Mouse (Mus musculus) G1E (cell line): Measurements from ENCODE around the gene Stx8. TPM values are rescaled to one million over a fixed set of nuclear protein-coding genes. Genes with fewer than 3 reads are reported as not detected.
A peak's percentile ranks its signal among the peaks of the same experiment; 100 is the strongest.

Experiments
- ATAC-seq: 2 replicates; pipeline ENCODE4 v1.8.0; 2016; ENCODE audit warnings: mild to moderate bottlenecking; ENCODE audit not compliant: insufficient number of reproducible peaks, poor library complexity, low FRiP score, severe bottlenecking; ENCODE audit errors: extremely low read depth
- DNase-seq: peaks from one replicate; pipeline ENCODE4 v3.0.0; 2012; ENCODE audit warnings: low spot score
- H3K27me3 ChIP-seq: 2 replicates; pipeline ENCODE4 v1.6.1; 2012; ENCODE audit warnings: mild to moderate bottlenecking, low read length, inconsistent platforms; ENCODE audit not compliant: insufficient read depth
- H3K36me3 ChIP-seq: replicated peaks from 2 replicates; pipeline ENCODE3; 2012; ENCODE audit warnings: mild to moderate bottlenecking, inconsistent platforms
- H3K4me1 ChIP-seq: 2 replicates; pipeline ENCODE4 v1.6.1; 2012; ENCODE audit warnings: low read depth, low read length, inconsistent platforms, mixed read lengths; ENCODE audit not compliant: insufficient read depth
- H3K4me3 ChIP-seq: 2 replicates; pipeline ENCODE4 v1.5.1; 2012; ENCODE audit warnings: low read depth, mild to moderate bottlenecking, inconsistent platforms, low read length, moderate library complexity, mixed read lengths
- H3K9me3 ChIP-seq: replicated peaks from 2 replicates; pipeline ENCODE4 v1.6.1; 2012; ENCODE audit warnings: inconsistent platforms
- CTCF ChIP-seq: IDR thresholded peaks from 2 replicates; pipeline ENCODE4 v1.5.1; 2012; ENCODE audit warnings: low read depth, low read length, inconsistent platforms, mixed read lengths
- GATA1 ChIP-seq: IDR thresholded peaks from 2 replicates; pipeline ENCODE4 v1.6.1; 2012; ENCODE audit warnings: borderline replicate concordance, low read length, inconsistent platforms, mixed read lengths
- GATA2 ChIP-seq: IDR thresholded peaks from 2 replicates; pipeline ENCODE4 v1.6.1; 2012; ENCODE audit warnings: low read depth, low read length, inconsistent platforms, borderline replicate concordance
- POLR2AphosphoS5 ChIP-seq: IDR thresholded peaks from 2 replicates; pipeline ENCODE4 v1.6.1; 2012; ENCODE audit warnings: low read depth, low read length, inconsistent platforms; ENCODE audit not compliant: insufficient replicate concordance
- TAL1 ChIP-seq: conservative IDR thresholded peaks from 2 replicates; pipeline ENCODE4 v1.6.1; 2012; ENCODE audit warnings: low read depth, low read length, inconsistent platforms, mixed read lengths
- polyA plus RNA-seq: library from polyadenylated mRNA; stranded (reverse); fragments of >175 nt; gene quantifications from 2 replicates; pipeline ENCODE4 v1.2.3, GENCODE M21; 2012
- total RNA-seq, 2 experiments: library from RNA; stranded (forward) in 1 of 2; stranded (reverse) in 1 of 2; fragments of 200-1000 nt in 1 of 2; fragments of >200 nt in 1 of 2; fragmentation: Nextera tagmentation in 1 of 2; gene quantifications; 2 replicates each; pipeline ENCODE4 v1.2.3; 2014 to 2017

The Stx8 gene
- total RNA-seq (2014; fragmentation: Nextera tagmentation) (53.1 and 62.2 TPM in 2 replicates), total RNA-seq (2017) (34.7 and 40.1 TPM in 2 replicates), polyA plus RNA-seq (1.6 and 2.1 TPM in 2 replicates)

DNA sequence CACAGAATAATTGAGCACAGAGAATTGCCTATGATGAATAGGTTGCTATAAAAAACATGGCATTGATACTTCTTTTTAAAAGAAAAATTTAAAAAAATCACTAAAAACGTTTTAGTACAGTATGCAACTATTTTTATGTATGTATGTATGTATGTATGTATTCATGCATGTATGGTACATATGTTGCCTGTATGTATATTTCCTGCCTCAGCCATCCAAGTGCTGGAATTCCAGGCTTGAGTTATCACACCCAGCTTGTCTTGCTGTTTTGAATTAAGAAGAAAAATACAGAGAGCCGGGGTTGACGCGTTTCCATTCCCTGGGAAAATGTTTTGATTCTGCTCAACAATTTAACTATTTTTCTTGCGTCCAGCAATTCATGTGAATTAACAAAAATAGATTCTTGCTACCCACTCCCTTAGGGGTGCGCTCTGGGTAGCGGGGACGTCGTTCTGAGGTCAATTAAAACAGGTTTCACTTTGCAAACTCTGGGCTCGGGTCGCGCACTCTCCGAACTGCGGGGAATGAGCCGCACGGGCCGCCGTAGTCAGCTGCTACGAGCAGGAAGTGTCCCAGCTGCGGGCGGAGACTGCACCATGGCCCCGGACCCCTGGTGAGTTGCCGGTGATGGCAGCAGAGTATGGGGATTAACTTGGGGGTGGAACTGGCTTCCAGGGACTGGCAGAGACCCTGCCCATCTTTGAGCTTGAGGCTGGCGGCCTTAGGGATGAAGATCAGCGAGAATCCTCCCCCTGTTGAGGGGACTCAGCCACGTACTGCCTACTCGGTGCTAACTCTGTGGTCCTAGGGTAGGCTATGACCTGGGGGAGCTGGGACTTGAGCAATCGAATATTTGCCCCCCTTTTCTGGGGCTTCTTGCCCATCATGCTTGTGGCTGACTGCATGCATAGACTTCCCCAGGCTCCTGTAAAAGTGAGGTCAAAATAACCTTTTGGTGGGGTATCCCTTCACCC, at the start of gene Stx8:
Stx8 (plus strand) TSS at position 289 of the 974 bp plus-strand sequence.
- Histone ChIP-seq H3K27me3 (no peaks in the 10 kb centered on the region), H3K36me3 (peaks cover 26% of the 10 kb centered on the region), H3K4me1 (peaks cover 18% of the 10 kb centered on the region), H3K4me3 (peak within 1 kb of the TSS; percentile 88), H3K9me3 (no peaks in the 10 kb centered on the region)
- ATAC-seq (peak; percentile 84), DNase-seq (peak; percentile 64)
- TF ChIP-seq CTCF (no peak), GATA1 (no peak), POLR2AphosphoS5 (no peak)

DNA sequence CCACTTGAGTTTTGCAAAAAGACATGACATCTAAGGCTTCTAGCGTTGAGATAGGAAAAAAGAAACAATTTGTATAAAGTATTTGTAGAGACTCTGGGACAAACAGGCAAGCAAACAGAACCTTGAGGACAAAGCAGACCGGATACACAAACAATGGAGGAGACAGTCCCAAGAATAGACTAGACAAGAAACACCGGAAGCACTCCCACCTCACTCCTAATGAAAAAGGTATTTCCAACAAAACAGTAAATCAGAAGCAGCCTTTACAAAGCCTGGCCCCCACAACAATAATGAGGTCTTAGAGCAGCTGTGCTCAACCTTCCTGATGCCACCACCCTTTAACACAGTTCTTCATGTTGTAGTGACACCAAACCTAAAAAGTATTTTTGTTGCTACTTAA, 48.9 kb upstream of the Stx8 start:
- Histone ChIP-seq H3K9me3 (peaks cover 21% of the 10 kb centered on the region), H3K4me3 (no peak overlapping the region), H3K27me3 (no peaks in the 10 kb centered on the region), H3K4me1 (no peaks in the 10 kb centered on the region), H3K36me3 (no peaks in the 10 kb centered on the region)
- ATAC-seq (no peak), DNase-seq (no peak)
- no peak for TF ChIP-seq TAL1
- no peak for TF ChIP-seq CTCF
- no peak for TF ChIP-seq GATA1
- no peak for TF ChIP-seq POLR2AphosphoS5
- TF ChIP-seq GATA2 = no peak

- Histone ChIP-seq H3K27me3 (no peaks in the 10 kb centered on the region), H3K4me1 (no peaks in the 10 kb centered on the region), H3K9me3 (peaks cover 23% of the 10 kb centered on the region), H3K36me3 (no peaks in the 10 kb centered on the region), H3K4me3 (no peak overlapping the region)
- no peak for DNase-seq
- no peak for TF ChIP-seq POLR2AphosphoS5
- no peak for TF ChIP-seq TAL1
- no peak for TF ChIP-seq GATA2
- no peak for TF ChIP-seq CTCF
- no peak for TF ChIP-seq GATA1
- ATAC-seq = no peak
Observed at GRCm38 (mm10) chr11:67919593-67919992, 46.4 kb upstream of the Stx8 start.

DNA sequence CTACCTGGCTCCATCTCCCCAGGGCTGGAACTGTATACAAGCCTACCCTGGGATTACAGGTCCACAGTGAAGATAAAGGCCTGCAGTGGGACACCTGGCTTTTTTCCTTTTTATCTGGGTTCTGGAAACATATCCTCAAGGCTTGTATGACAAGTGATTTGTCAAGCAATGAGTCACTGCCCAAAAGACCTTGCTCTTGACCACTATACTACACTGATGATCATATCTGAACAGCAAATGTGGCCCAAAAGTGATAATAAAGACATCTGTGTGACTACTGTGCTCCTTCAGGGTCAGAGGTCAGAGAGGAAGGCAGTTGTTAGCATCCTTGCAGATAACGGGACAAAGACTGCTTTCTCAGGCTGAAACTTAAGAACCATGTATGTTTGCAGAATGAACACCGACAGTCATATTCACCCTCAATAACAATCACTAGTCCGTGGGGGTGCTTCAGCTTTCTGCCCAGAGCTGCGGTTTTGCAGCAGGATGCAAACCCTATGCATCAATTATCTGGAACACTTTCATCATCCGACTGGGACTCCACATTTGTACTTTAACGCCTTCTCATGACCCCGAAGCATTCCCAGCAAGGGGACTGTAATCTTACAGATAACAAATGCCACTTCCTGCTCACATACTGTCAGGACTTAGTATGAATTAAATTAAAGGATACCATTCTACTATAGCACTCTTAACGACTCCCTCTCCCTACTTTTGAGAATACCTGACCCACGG, 45.6 kb upstream of the Stx8 start:
- H3K4me1 ChIP-seq = no peaks in the 10 kb centered on the region
- ATAC-seq (no peak), DNase-seq (no peak)
- TF ChIP-seq TAL1 = no peak
- no peak for TF ChIP-seq CTCF
- no peak for TF ChIP-seq GATA1
- no peak for TF ChIP-seq GATA2
- no peak for TF ChIP-seq POLR2AphosphoS5
- no peaks in the 10 kb centered on the region for H3K27me3 ChIP-seq
- H3K36me3 ChIP-seq = no peaks in the 10 kb centered on the region
- H3K9me3 ChIP-seq = peaks cover 26% of the 10 kb centered on the region
- H3K4me3 ChIP-seq = no peak overlapping the region

DNA sequence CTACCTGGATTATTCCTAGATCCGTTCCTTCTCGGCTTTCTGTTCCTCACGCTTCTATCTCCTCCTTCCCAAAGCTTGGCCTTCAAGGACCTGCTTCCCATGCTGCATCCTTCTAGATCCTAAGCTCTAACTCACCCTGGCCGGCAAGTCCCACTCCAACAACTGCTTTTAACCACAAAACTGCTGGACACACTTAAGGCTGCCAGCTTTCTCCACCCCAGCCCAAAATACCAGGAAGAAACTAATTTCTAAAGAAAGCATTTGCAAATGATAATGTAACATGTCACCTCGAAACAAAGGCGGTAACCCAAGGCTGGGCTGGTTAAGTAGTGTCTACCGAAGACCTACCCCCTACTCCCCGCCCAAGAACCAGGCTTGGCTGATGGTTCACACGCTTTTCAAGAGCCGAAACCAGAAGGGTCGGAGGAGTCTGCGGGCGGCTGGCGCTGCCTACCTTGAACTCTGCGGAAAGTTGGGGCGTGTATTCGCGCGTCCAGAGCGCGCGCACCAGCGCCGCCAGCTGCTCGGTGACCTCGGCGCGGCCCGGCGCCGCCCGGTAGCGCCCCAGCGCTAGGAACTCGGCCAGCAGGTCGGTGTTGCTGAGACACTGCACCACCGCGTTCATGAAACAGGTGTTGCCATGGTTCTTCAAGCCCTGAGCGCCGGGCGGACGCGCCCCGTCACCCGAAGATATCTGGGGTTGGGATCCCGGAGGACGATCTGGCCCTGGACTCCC, 44.7 kb upstream of the Stx8 start:
- H3K27me3 ChIP-seq = no peaks in the 10 kb centered on the region
- DNase-seq = no peak
- no peak for ATAC-seq
- TF ChIP-seq POLR2AphosphoS5 (no peak), GATA1 (no peak), CTCF (no peak), GATA2 (no peak), TAL1 (no peak)
- peaks cover 26% of the 10 kb centered on the region for H3K9me3 ChIP-seq
- no peaks in the 10 kb centered on the region for H3K4me1 ChIP-seq
- no peak overlapping the region for H3K4me3 ChIP-seq
- H3K36me3 ChIP-seq = no peaks in the 10 kb centered on the region
